Mouse (Mus musculus) embryo, embryonic 10 days (tissue): ENCODE data around the gene Rtn2.

Source experiments
- DNase-seq: peaks from one replicate; pipeline ENCODE4 v3.0.0-alpha.2; 2015; ENCODE audit warnings: low spot score

Rtn2 gene

GRCm38 (mm10) chr7:19302264-19303045, 20.0 kb downstream of the Rtn2 start:
- no peak for DNase-seq

- no peak for DNase-seq
These were observed 20.6 kb downstream of the Rtn2 start for GRCm38 (mm10) chr7:19303046-19303305.

- DNase-seq, result peak; percentile 85
These were observed 21.3 kb downstream of the Rtn2 start for GRCm38 (mm10) chr7:19303770-19304169.

- no peak for DNase-seq
These were observed 22.3 kb downstream of the Rtn2 start for GRCm38 (mm10) chr7:19304501-19305412.

GRCm38 (mm10) chr7:19305413-19305735, 22.9 kb downstream of the Rtn2 start:
- DNase-seq, result no peak

GRCm38 (mm10) chr7:19305796-19306765, 23.7 kb downstream of the Rtn2 start:
- no peak for DNase-seq

- no peak for DNase-seq
These were observed 24.7 kb downstream of the Rtn2 start for GRCm38 (mm10) chr7:19306819-19307738.

- DNase-seq, result peak; percentile 87
These were observed 25.5 kb downstream of the Rtn2 start for GRCm38 (mm10) chr7:19307739-19308453.

GRCm38 (mm10) chr7:19308454-19309277, 26.2 kb downstream of the Rtn2 start:
- peak; percentile 96 for DNase-seq

GRCm38 (mm10) chr7:19309278-19309883, 27.0 kb downstream of the Rtn2 start:
- no peak for DNase-seq

- DNase-seq, result peak; percentile 98
These were observed 27.6 kb downstream of the Rtn2 start, which contains the start of gene Fosb for GRCm38 (mm10) chr7:19309884-19310641. TSS of gene Fosb (minus strand) at chr7:19310051.

GRCm38 (mm10) chr7:19311991-19312390, 29.6 kb downstream of the Rtn2 start:
- no peak for DNase-seq

GRCm38 (mm10) chr7:19314033-19314432, 31.6 kb downstream of the Rtn2 start:
- no peak for DNase-seq

GRCm38 (mm10) chr7:19316451-19317161, 34.2 kb downstream of the Rtn2 start:
- no peak for DNase-seq

- no peak for DNase-seq
These were observed 35.8 kb downstream of the Rtn2 start for GRCm38 (mm10) chr7:19318201-19318600.

- no peak for DNase-seq
These were observed 36.3 kb downstream of the Rtn2 start for GRCm38 (mm10) chr7:19318676-19319075.

- no peak for DNase-seq
These were observed 37.0 kb downstream of the Rtn2 start for GRCm38 (mm10) chr7:19319458-19319857.

- peak; percentile 99 for DNase-seq
These were observed 37.5 kb downstream of the Rtn2 start for GRCm38 (mm10) chr7:19319906-19320305.
